Mouse (Mus musculus): ENCODE measurements around the gene Ovol3.

Gene Ovol3

GRCm38 (mm10) chr7:30194101-30194831 is 41.3 kb downstream of the Ovol3 start:
- peak; percentile 43 for DNase-seq (ENCODE audit: low spot score)

GRCm38 (mm10) chr7:30193581-30194100 is 41.9 kb downstream of the Ovol3 start:
- peak; percentile 89 for DNase-seq (ENCODE audit: low spot score)

- peak; percentile 58 for DNase-seq (ENCODE audit: low spot score)
Measured at GRCm38 (mm10) chr7:30193013-30193412, 42.5 kb downstream of the Ovol3 start.

GRCm38 (mm10) chr7:30192088-30192487 is 43.4 kb downstream of the Ovol3 start:
- DNase-seq (ENCODE audit: low spot score), result no peak

- DNase-seq (ENCODE audit: low spot score), result no peak
Measured at GRCm38 (mm10) chr7:30189116-30189491, 46.4 kb downstream of the Ovol3 start.

- no peak for DNase-seq (ENCODE audit: low spot score)
Measured at GRCm38 (mm10) chr7:30188344-30189115, 47.0 kb downstream of the Ovol3 start.

- DNase-seq (ENCODE audit: low spot score), result no peak
Measured at GRCm38 (mm10) chr7:30184641-30185348, 50.7 kb downstream of the Ovol3 start.

- DNase-seq (ENCODE audit: low spot score), result peak; percentile 92
Measured at GRCm38 (mm10) chr7:30183879-30184289, 51.6 kb downstream of the Ovol3 start, which contains the start of gene Cox7a1. Gene Cox7a1, plus strand, starts transcription at chr7:30184144.
